Comparison of ENCODE assay signal across 10 mouse cellular contexts in the genomic region with DNA sequence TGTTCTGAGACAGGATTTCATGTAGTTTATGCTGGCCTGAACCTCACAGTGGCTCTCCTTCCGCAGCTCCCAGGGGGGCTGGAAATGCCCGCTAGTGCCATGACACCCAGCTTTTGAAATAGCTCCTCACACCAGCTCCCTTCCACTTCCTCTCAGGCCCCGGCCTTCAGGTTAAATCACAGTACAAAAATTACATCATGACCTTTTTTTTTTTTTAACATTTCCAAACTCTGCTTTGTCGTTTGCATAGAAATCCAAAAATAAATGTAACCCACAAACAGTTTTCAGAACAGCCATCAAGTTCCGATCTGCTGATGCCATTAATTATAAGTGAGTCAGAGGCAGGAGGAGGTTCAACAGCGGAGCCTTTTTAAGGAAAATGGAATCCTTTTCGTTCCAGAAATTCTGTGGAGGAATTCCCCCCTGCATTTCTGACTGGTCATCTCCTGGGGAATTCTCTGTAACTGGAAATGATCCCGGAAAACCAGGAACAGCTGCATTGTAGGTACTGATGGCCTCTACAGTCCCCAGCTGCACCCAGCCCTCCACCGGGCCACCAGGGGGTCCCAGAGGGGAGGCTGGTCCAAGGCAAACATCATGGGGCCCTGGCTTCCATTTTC. TPM values are rescaled to one million over a fixed set of nuclear protein-coding genes. Genes with fewer than 3 reads are reported as not detected.
DNase-seq lines count a peak whose midpoint lies in the region; ATAC-seq and TF ChIP-seq lines count a peak whose summit lies in the region.
"Had no signal": no experiment of that assay in that cellular context is flagged by ENCODE, and none has a peak within 500 bp of the region (broad histone marks: within the 10 kb centered on the region; RNA-seq: fewer than 3 reads in every experiment).

No protein-coding gene starts in this region.

- TF ChIP-seq CTCF in bone marrow macrophage, adult 2 months (IDR thresholded peaks at IDR 0.05; ENCODE audit: low read depth, low read length), result 0 out of 2 replicates have a peak, but pooled peaks have one; percentile 12

- no peaks in the 10 kb centered on the region for H3K4me1 ChIP-seq in kidney, embryonic 14.5 days (ENCODE audit: control insufficient read depth, insufficient read depth, low read length)
- H3K4me1 ChIP-seq in bone marrow macrophage, adult 2 months (ENCODE audit: control insufficient read depth, insufficient read depth, low read length), result peaks cover 45% of the 10 kb centered on the region
- no peaks in the 10 kb centered on the region for H3K4me1 ChIP-seq in hindbrain, embryonic 14.5 days (replicated peaks; ENCODE audit: control insufficient read depth, insufficient read depth, low read length)

- H3K36me3 ChIP-seq in kidney, embryonic 14.5 days (ENCODE audit: control insufficient read depth, insufficient read depth, low read length), result no peaks in the 10 kb centered on the region
- H3K36me3 ChIP-seq in hindbrain, embryonic 14.5 days (replicated peaks; ENCODE audit: control insufficient read depth, insufficient read depth), result no peaks in the 10 kb centered on the region
- H3K36me3 ChIP-seq: forebrain, embryonic 10.5 days; liver, embryonic 12.5 days had no signal

- whole genome bisulfite sequencing in kidney, embryonic 14.5 days, result 66% methylated on average over 9 of the region's 9 CpGs
- WGBS in hindbrain, embryonic 14.5 days, result 73% methylated on average over 9 of the region's 9 CpGs

- intact Hi-C loops in heart, postnatal 10 days (cut with DNase I), result no loop called here

- ATAC-seq in kidney, embryonic 14.5 days (ENCODE audit: low FRiP score, low TSS enrichment), result no peak
- ATAC-seq in megakaryocyte, adult 5-6 weeks (ENCODE audit: poor library complexity, severe bottlenecking), result peak; percentile 79
- ATAC-seq in hindbrain, embryonic 14.5 days (ENCODE audit: low FRiP score), result no peak
- ATAC-seq: liver, embryonic 12.5 days had no signal

- H3K27me3 ChIP-seq in kidney, embryonic 14.5 days (ENCODE audit: control insufficient read depth, insufficient read depth, low read length), result no peaks in the 10 kb centered on the region
- H3K27me3 ChIP-seq in hindbrain, embryonic 14.5 days (ENCODE audit: control insufficient read depth, insufficient read depth, low read length), result no peaks in the 10 kb centered on the region

- no peak overlapping the region for H3K27ac ChIP-seq in kidney, embryonic 14.5 days (ENCODE audit: low read depth, low read length)
- H3K27ac ChIP-seq in bone marrow macrophage, adult 2 months (ENCODE audit: insufficient read depth, low read depth, low read length), result peak overlapping the region; percentile 68
- H3K27ac ChIP-seq in hindbrain, embryonic 14.5 days, result no peak overlapping the region
- H3K27ac ChIP-seq: forebrain, embryonic 10.5 days; liver, embryonic 12.5 days had no signal

- H3K4me3 ChIP-seq in kidney, embryonic 14.5 days (ENCODE audit: low read length), result no peak overlapping the region
- 0 out of 2 replicates have a peak overlapping the region, but pooled peaks have one; percentile 10 for H3K4me3 ChIP-seq in bone marrow macrophage, adult 2 months (ENCODE audit: insufficient read depth, low read length)
- H3K4me3 ChIP-seq in hindbrain, embryonic 14.5 days (replicated peaks; ENCODE audit: low read length), result no peak overlapping the region
- H3K4me3 ChIP-seq: forebrain, embryonic 10.5 days; liver, embryonic 12.5 days had no signal

- TF ChIP-seq POLR2A in bone marrow macrophage, adult 2 months (IDR thresholded peaks at IDR 0.05; ENCODE audit: borderline replicate concordance, low read depth, low read length), result no peak

- no peaks in the 10 kb centered on the region for H3K9me3 ChIP-seq in kidney, embryonic 14.5 days (ENCODE audit: control insufficient read depth, low read length)
- H3K9me3 ChIP-seq in hindbrain, embryonic 14.5 days (ENCODE audit: control insufficient read depth, low read length), result no peaks in the 10 kb centered on the region
- H3K9me3 ChIP-seq: forebrain, embryonic 10.5 days had no signal

- H3K9ac ChIP-seq in kidney, embryonic 14.5 days (ENCODE audit: low read depth, low read length), result no peak overlapping the region
- no peak overlapping the region for H3K9ac ChIP-seq in hindbrain, embryonic 14.5 days
- H3K9ac ChIP-seq: liver, embryonic 12.5 days had no signal

- DNase-seq in kidney, adult 9 months, result peak; percentile 51
- peak; percentile 71 to 73 for DNase-seq in heart, postnatal 10 days
- no peak for DNase-seq in layer of hippocampus, adult 9-11 months
- no peak for DNase-seq in hindbrain, embryonic 14.5 days (ENCODE audit: low spot score)
- no peak for DNase-seq in cerebellum, postnatal 36 days

- no peak overlapping the region for H3K4me2 ChIP-seq in kidney, embryonic 14.5 days (replicated peaks; ENCODE audit: low read depth, low read length)
- H3K4me2 ChIP-seq in hindbrain, embryonic 14.5 days (replicated peaks), result no peak overlapping the region
- H3K4me2 ChIP-seq: liver, embryonic 12.5 days had no signal

RNA-seq across cellular contexts. Expression of a gene that starts 27.0 kb away (rescaled TPM):
- 8.0 and 10.4 TPM in 2 replicates for polyA plus RNA-seq in kidney, embryonic 14.5 days (2014; fragmentation: Nextera tagmentation; extraction: Ambion mirVana)
- 8.3 and 9.2 TPM in 2 replicates for polyA plus RNA-seq in bone marrow macrophage, adult 2 months (2012; ENCODE audit: insufficient read depth, insufficient read length, missing spikeins)
- 10 to 100 TPM; 28.9 to 75.4 TPM for total RNA-seq in heart, postnatal 10 days (2021)
- total RNA-seq in megakaryocyte, adult 5-6 weeks (2015), result 12.1 and 13.2 TPM in 2 replicates
- total RNA-seq in megakaryocyte, adult 5-6 weeks (2017), result 4.4 and 7.6 TPM in 2 replicates
- polyA plus RNA-seq in hindbrain, embryonic 14.5 days (2014; fragmentation: Nextera tagmentation; extraction: Ambion mirVana), result 38.3 and 39.4 TPM in 2 replicates

Comparison
In these comparisons a context has a peak if more than half of its experiments do, and no peak if none do; other contexts are left out.
1. DNase-seq: peak in kidney, adult 9 months (single experiment) and heart, postnatal 10 days (2 of 2); none in layer of hippocampus, adult 9-11 months (single experiment), hindbrain, embryonic 14.5 days (single experiment) and cerebellum, postnatal 36 days (0 of 2).